Mouse (Mus musculus) B cell, adult 62 days (primary cell): ENCODE measurements around the gene Dzip3. TPM values are rescaled to one million over a fixed set of nuclear protein-coding genes. Genes with fewer than 3 reads are reported as not detected.

Source experiments
- total RNA-seq: library from RNA; stranded (reverse); gene quantifications from 4 replicates; pipeline ENCODE4 v1.2.4, GENCODE M21; 2023

Dzip3 gene
- 11.8 to 17.2 TPM (median 12.7 TPM) in 4 replicates for total RNA-seq

GRCm38 (mm10) chr16:48993559-48994342 is at the start of gene Dzip3, which contains the start of gene Cip2a:
Gene Dzip3 (minus strand): TSS chr16:48994165.
Gene Cip2a (plus strand): TSS chr16:48994185.

Other genes with a start within 250 kb of the Dzip3 start
- gene Trat1, start 222.1 kb downstream of the Dzip3 start, total RNA-seq, result 0.30 to 1.6 TPM (median 0.98 TPM) in 3 of 4 replicates, not detected in the other
- gene Retnlb, start 177.3 kb downstream of the Dzip3 start, total RNA-seq, result not detected in 4 replicates
- gene Retnla, start 151.6 kb downstream of the Dzip3 start, total RNA-seq, result not detected in 4 replicates
- 1.5 to 2.1 TPM (median 1.8 TPM) in 4 replicates for gene Retnlg, start 121.5 kb downstream of the Dzip3 start, total RNA-seq
- 5.3 to 8.5 TPM (median 6.3 TPM) in 4 replicates for gene Cip2a, start within 50 bp of the Dzip3 start, total RNA-seq
- gene Myh15, start 63.3 kb upstream of the Dzip3 start, total RNA-seq, result not detected in 4 replicates